Mouse (Mus musculus) limb, embryonic 10.5 days (tissue): ENCODE results near the gene Tbx4. TPM values are rescaled to one million over a fixed set of nuclear protein-coding genes. Genes with fewer than 3 reads are reported as not detected.

ENCODE experiments used
- DNase-seq: peaks from one replicate; pipeline ENCODE4 v3.0.0-alpha.2; 2017; ENCODE audit warnings: low spot score
- H3K27ac ChIP-seq: fragments of 300-500 bp; sonication (generic); 2 replicates; pipeline ENCODE4 v1.5.1; 2016; ENCODE audit warnings: mild to moderate bottlenecking
- H3K27me3 ChIP-seq: fragments of 300-500 bp; sonication (generic); 2 replicates; pipeline ENCODE4 v1.6.1; 2016; ENCODE audit warnings: low read depth, mild to moderate bottlenecking; ENCODE audit not compliant: poor library complexity, severe bottlenecking
- H3K36me3 ChIP-seq: fragments of 300-500 bp; sonication (generic); 2 replicates; pipeline ENCODE4 v1.6.1; 2016; ENCODE audit warnings: mild to moderate bottlenecking, moderate library complexity
- H3K4me1 ChIP-seq: fragments of 300-500 bp; sonication (generic); 2 replicates; pipeline ENCODE4 v1.6.1; 2016
- H3K4me3 ChIP-seq: fragments of 300-500 bp; sonication (generic); 2 replicates; pipeline ENCODE4 v1.5.1; 2016; ENCODE audit warnings: mild to moderate bottlenecking, moderate library complexity
- H3K9me3 ChIP-seq: fragments of 300-500 bp; sonication (generic); replicated peaks from 2 replicates; pipeline ENCODE4 v1.6.1; 2016; ENCODE audit warnings: mild to moderate bottlenecking
- WGBS: fragments of 180-500 bp; shearing (Covaris S2); methylation state at CpG from one replicate; pipeline ENCODE4 v1.1.7; 2016; 5-methylcytosine and 5-hydroxymethylcytosine counted together
- polyA plus RNA-seq: library from polyadenylated mRNA; unstranded; fragments of >200 nt; fragmentation: Nextera tagmentation; extraction: Ambion mirVana; gene quantifications from 2 replicates; pipeline ENCODE4 v1.2.1, GENCODE M21; 2016

Gene Tbx4
- polyA plus RNA-seq, 1 experiment from 2014 or later, result 49.0 TPM

- peak; percentile 66 for DNase-seq
- H3K4me1 ChIP-seq, result peaks cover 63% of the 10 kb centered on the region
These were observed 40.1 kb downstream of the Tbx4 start for GRCm38 (mm10) chr11:85926287-85926764.

DNA sequence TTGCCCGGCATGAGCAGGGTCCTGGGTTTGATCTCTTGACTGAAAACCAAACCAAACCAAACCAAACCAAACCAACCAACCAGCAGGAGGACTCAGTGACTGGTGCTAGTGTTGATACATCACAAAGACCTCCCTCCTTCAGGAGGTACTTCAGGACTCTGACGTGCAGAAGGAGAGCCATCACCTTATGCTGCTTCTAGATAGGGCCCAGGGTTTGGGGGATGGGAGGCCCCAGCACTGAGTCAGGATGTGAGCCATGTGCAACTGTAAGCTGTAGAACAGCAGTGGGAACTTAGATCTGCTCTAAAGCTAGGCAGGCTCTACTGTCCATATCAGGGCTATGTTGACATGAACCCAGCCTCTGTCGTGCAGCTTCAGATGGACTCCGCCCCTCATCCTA is 41.9 kb downstream of the Tbx4 start:
- Histone ChIP-seq H3K4me3 (no peak overlapping the region), H3K27ac (0 out of 2 replicates have a peak overlapping the region, but pooled peaks have one; percentile 38), H3K9me3 (no peaks in the 10 kb centered on the region), H3K4me1 (peaks cover 61% of the 10 kb centered on the region), H3K27me3 (peaks cover 18% of the 10 kb centered on the region; the same call in 1 of the 2 replicates), H3K36me3 (no peaks in the 10 kb centered on the region)
- 73% methylated on average over 4 of the region's 4 CpGs for WGBS
- DNase-seq, result no peak

More at GRCm38 (mm10) chr11:85926287-85926764, 40.1 kb downstream of the Tbx4 start:
- H3K36me3 ChIP-seq, result no peaks in the 10 kb centered on the region
- no peaks in the 10 kb centered on the region for H3K9me3 ChIP-seq
- WGBS, result 4% methylated on average over 16 of the region's 16 CpGs
- peaks cover 28% of the 10 kb centered on the region; the same call in 1 of the 2 replicates for H3K27me3 ChIP-seq
- peak overlapping the region; percentile 35 for H3K4me3 ChIP-seq
- H3K27ac ChIP-seq, result peak overlapping the region; percentile 86

DNA sequence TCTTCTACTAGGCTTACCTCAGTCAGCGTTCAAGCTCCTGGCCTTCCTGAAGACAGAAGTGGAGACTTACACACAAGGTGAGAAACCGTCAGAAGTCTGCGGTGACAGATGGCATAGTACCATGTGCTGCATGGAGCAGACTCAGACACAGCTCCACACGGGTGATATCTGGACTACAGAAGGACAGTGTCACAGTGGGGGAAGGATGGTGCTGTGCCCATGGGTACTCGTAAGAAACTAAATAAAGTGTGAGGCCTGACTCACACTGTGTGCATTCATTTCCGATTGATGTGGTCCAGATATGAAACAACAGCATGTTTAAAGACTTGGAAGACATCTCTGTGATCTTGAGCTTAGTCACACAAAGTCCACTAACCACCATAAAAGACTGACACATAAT is 43.4 kb downstream of the Tbx4 start:
- 88% methylated on average over 6 of the region's 6 CpGs for WGBS
- no peaks in the 10 kb centered on the region for H3K36me3 ChIP-seq
- peaks cover 47% of the 10 kb centered on the region for H3K4me1 ChIP-seq
- no peak for DNase-seq
- peak overlapping the region; percentile 54; the same call in 1 of the 2 replicates for H3K27ac ChIP-seq
- no peak overlapping the region for H3K4me3 ChIP-seq
- H3K27me3 ChIP-seq, result peaks cover 4% of the 10 kb centered on the region; the same call in 1 of the 2 replicates
- H3K9me3 ChIP-seq, result no peaks in the 10 kb centered on the region

DNA sequence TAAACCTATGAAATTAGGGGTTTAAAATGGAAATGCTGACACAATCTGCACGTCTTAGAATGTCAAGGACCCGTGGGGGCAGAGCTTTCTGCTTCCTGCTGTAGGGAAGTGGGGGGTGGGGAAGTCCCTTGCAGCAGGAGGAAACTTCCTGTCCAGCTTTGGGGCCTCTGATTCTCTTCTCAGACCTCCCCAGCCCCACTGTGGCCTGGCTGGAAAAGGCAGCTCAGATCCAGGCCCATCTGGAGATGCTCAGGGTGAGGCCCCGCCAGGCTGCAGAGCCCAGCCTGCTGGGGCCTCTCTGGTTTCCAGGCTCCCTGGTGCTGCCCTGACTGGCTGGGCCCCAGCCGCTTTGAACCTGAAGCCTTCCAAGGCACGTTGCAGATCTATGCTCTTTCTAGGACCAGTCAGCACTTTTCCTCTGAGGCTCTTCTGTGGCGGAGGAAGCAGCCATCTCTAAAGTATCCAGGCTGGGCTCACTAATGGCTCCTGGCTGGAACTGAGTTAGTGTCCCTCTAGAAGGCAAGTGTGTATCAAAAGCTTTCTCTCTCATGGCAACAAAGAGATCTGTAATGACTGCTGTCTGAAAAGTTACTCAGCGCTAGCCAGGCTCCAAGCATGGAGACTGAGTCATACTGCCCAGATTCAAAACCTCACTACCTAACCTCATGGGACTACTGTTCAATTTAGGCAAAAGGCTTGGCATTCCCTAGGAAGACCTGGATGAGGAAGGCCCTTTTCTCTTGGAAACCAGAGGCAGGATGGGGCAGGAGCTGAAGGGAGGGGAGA is 55.8 kb downstream of the Tbx4 start:
- peak overlapping the region; percentile 91 for H3K27ac ChIP-seq
- peaks cover 23% of the 10 kb centered on the region for H3K4me1 ChIP-seq
- no peaks in the 10 kb centered on the region for H3K36me3 ChIP-seq
- DNase-seq, result peak; percentile 75
- H3K27me3 ChIP-seq, result no peaks in the 10 kb centered on the region
- H3K4me3 ChIP-seq, result no peak overlapping the region
- WGBS, result 26% methylated on average over 7 of the region's 7 CpGs
- no peaks in the 10 kb centered on the region for H3K9me3 ChIP-seq

- Histone ChIP-seq H3K4me3 (no peak overlapping the region), H3K27ac (no peak overlapping the region), H3K27me3 (no peaks in the 10 kb centered on the region), H3K36me3 (no peaks in the 10 kb centered on the region), H3K9me3 (no peaks in the 10 kb centered on the region), H3K4me1 (peaks cover 5% of the 10 kb centered on the region; the same call in 1 of the 2 replicates)
- DNase-seq, result no peak
- 88% methylated on average over 10 of the region's 10 CpGs for WGBS
These were observed 62.5 kb downstream of the Tbx4 start for GRCm38 (mm10) chr11:85948765-85949164.

GRCm38 (mm10) chr11:85949749-85950148 is 63.5 kb downstream of the Tbx4 start:
- no peaks in the 10 kb centered on the region for H3K27me3 ChIP-seq
- H3K27ac ChIP-seq, result no peak overlapping the region
- H3K4me1 ChIP-seq, result peaks cover 5% of the 10 kb centered on the region; the same call in 1 of the 2 replicates
- H3K36me3 ChIP-seq, result no peaks in the 10 kb centered on the region
- H3K4me3 ChIP-seq, result no peak overlapping the region
- no peaks in the 10 kb centered on the region for H3K9me3 ChIP-seq
- DNase-seq, result no peak
- 85% methylated on average over 2 of the region's 2 CpGs for WGBS

DNA sequence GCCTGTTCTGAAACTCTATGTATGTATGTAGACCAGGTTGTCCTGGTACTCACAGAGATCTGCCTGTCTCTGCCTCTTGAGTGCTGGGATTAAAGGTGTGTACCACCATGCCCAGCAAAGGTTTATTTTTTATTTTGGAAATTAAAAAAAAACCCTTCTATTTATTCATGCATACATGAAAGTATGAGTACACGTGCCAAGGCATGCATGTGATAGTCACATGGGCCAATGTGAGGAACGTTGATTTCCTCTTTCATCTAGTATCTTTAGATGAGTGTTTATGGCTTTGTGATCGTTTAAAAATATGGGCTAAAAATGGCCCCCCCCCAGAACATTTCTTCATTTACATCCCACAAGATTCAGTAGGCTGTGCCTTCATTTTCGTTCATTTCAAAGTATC is 66.3 kb downstream of the Tbx4 start:
- WGBS, result 92% methylated on average over 4 of the region's 4 CpGs
- no peak for DNase-seq
- peaks cover 12% of the 10 kb centered on the region; the same call in 1 of the 2 replicates for H3K4me1 ChIP-seq

DNA sequence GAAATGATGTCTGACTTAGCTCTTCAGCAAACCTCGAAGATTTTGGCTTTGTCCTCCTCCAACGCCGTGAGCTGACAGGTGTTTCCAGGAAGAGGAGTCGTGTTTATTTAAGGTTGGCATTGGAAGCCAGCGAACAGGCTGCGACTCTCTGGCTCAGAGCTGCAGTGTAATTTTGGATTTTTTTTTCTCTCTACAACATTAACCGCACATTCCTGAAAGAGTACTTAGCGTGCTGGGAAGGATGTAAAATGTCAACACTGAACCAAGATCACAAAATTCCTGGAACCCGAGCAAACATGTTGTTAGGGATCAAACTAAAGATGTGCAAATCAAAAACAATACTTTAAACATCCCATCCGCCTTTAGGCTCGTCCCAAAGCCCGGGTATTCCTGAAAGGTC is 69.4 kb downstream of the Tbx4 start:
- no peak overlapping the region for H3K4me3 ChIP-seq
- no peak for DNase-seq
- H3K4me1 ChIP-seq, result peaks cover 35% of the 10 kb centered on the region
- WGBS, result 88% methylated on average over 12 of the region's 12 CpGs
- H3K27ac ChIP-seq, result peak overlapping the region; percentile 56; the same call in 1 of the 2 replicates
- H3K27me3 ChIP-seq, result no peaks in the 10 kb centered on the region
- no peaks in the 10 kb centered on the region for H3K36me3 ChIP-seq
- H3K9me3 ChIP-seq, result no peaks in the 10 kb centered on the region

More for the DNA sequence above, 66.3 kb downstream of the Tbx4 start:
- Histone ChIP-seq H3K36me3 (no peaks in the 10 kb centered on the region), H3K4me3 (no peak overlapping the region), H3K9me3 (no peaks in the 10 kb centered on the region), H3K27ac (no peak overlapping the region), H3K27me3 (no peaks in the 10 kb centered on the region)

- no peaks in the 10 kb centered on the region for H3K36me3 ChIP-seq
- H3K27me3 ChIP-seq, result no peaks in the 10 kb centered on the region
- H3K9me3 ChIP-seq, result no peaks in the 10 kb centered on the region
- H3K4me1 ChIP-seq, result peaks cover 43% of the 10 kb centered on the region
- H3K4me3 ChIP-seq, result no peak overlapping the region
- no peak for DNase-seq
- 71% methylated on average over 10 of the region's 10 CpGs for whole genome bisulfite sequencing
- H3K27ac ChIP-seq, result peak overlapping the region; percentile 56; the same call in 1 of the 2 replicates
These were observed 70.2 kb downstream of the Tbx4 start for GRCm38 (mm10) chr11:85956422-85956821.

- DNase-seq, result no peak
- Histone ChIP-seq H3K27me3 (no peaks in the 10 kb centered on the region), H3K4me3 (no peak overlapping the region), H3K9me3 (no peaks in the 10 kb centered on the region), H3K36me3 (no peaks in the 10 kb centered on the region), H3K27ac (no peak overlapping the region), H3K4me1 (peaks cover 50% of the 10 kb centered on the region)
- 86% methylated on average over 6 of the region's 6 CpGs for WGBS
These were observed 70.9 kb downstream of the Tbx4 start for GRCm38 (mm10) chr11:85956950-85957778.

- H3K4me1 ChIP-seq, result peaks cover 67% of the 10 kb centered on the region
- H3K27ac ChIP-seq, result peak overlapping the region; percentile 85
- no peaks in the 10 kb centered on the region for H3K27me3 ChIP-seq
- no peaks in the 10 kb centered on the region for H3K36me3 ChIP-seq
- DNase-seq, result no peak
- WGBS, result 81% methylated on average over 5 of the region's 5 CpGs
- H3K4me3 ChIP-seq, result no peak overlapping the region
- no peaks in the 10 kb centered on the region for H3K9me3 ChIP-seq
These were observed 73.6 kb downstream of the Tbx4 start for GRCm38 (mm10) chr11:85959837-85960236.

GRCm38 (mm10) chr11:85960273-85960672 is 74.1 kb downstream of the Tbx4 start:
- 83% methylated on average over 6 of the region's 6 CpGs for WGBS
- no peak overlapping the region for H3K4me3 ChIP-seq
- H3K27ac ChIP-seq, result peak overlapping the region; percentile 85; the same call in 1 of the 2 replicates
- H3K4me1 ChIP-seq, result peaks cover 67% of the 10 kb centered on the region
- no peaks in the 10 kb centered on the region for H3K36me3 ChIP-seq
- H3K27me3 ChIP-seq, result no peaks in the 10 kb centered on the region
- no peaks in the 10 kb centered on the region for H3K9me3 ChIP-seq
- no peak for DNase-seq
